Mouse (Mus musculus) cerebellum, adult 2 months (tissue): ENCODE measurements at regions not wholly inside any gene's neighbourhood (a gene's known extent, or its start where the extent isn't known, plus 50 kb on each side); places are given as distances from the start of the nearest gene placed in this dataset.

ENCODE experiments used
- CTCF ChIP-seq: fragments of 200-500 bp; IDR thresholded peaks from 2 replicates; pipeline ENCODE4 v1.5.1; 2011; ENCODE audit warnings: low read depth, mild to moderate bottlenecking, control low read depth, low read length, moderate library complexity, borderline replicate concordance; ENCODE audit not compliant: insufficient read depth
- POLR2A ChIP-seq: fragments of 200-500 bp; IDR thresholded peaks from 2 replicates; pipeline ENCODE4 v1.6.1; 2011; ENCODE audit warnings: low read length, control low read depth, borderline replicate concordance; ENCODE audit not compliant: insufficient read depth

DNA sequence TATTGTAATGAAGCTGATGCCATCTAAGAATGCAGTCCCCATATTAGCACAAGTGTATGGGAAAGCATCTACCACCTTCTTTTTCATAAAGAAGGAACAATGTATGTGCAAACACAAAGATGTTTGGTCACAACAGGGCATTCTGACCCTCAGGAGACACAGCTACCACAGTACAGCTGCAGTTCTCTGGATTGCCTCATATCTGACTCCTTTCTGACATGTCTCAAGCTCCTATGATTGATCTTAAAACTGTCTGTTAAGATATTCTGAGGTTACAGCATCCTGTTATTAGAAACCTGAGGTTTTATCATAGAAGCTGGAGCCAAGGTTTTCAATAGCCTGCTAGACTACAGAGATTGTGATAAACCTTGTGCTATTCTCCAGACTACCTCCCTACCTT lies 813.0 kb downstream of the Ryr2 start:
- TF ChIP-seq POLR2A (no peak), CTCF (no peak)
